Mouse (Mus musculus): Measurements from ENCODE around the gene Dock8. TPM values are rescaled to one million over a fixed set of nuclear protein-coding genes. Genes with fewer than 3 reads are reported as not detected.

Dock8 gene
- polyA plus RNA-seq, 1 experiment: 17.8 TPM

GRCm38 (mm10) chr19:25072521-25072920, 73.2 kb downstream of the Dock8 start:
- DNase-seq: no peak
- TF ChIP-seq CTCF (conservative IDR thresholded peaks at IDR 0.05; ENCODE audit: insufficient read depth, insufficient read length, low read depth, low read length) (no peak), POLR2A (IDR thresholded peaks at IDR 0.05; ENCODE audit: low read depth, low read length) (no peak)
- no peaks in the 10 kb centered on the region for H3K4me1 ChIP-seq (ENCODE audit: control insufficient read depth, insufficient read depth, low read length)
- H3K27me3 ChIP-seq (replicated peaks; ENCODE audit: control insufficient read depth, insufficient read depth, low read length): no peaks in the 10 kb centered on the region
- 86% methylated on average over 9 of the region's 9 CpGs for WGBS
- H3K4me3 ChIP-seq (ENCODE audit: insufficient read depth, low read depth, low read length): no peak overlapping the region
- H3K27ac ChIP-seq (ENCODE audit: insufficient read depth, low read depth, low read length): no peak overlapping the region
- no peaks in the 10 kb centered on the region; the same call in 1 of the 2 replicates for H3K36me3 ChIP-seq (ENCODE audit: control insufficient read depth, insufficient read depth, low read length)

GRCm38 (mm10) chr19:25074741-25075140, 75.4 kb downstream of the Dock8 start:
- Histone ChIP-seq H3K36me3 (ENCODE audit: control insufficient read depth, insufficient read depth, low read length) (no peaks in the 10 kb centered on the region), H3K4me1 (ENCODE audit: control insufficient read depth, insufficient read depth, low read length) (no peaks in the 10 kb centered on the region), H3K27ac (ENCODE audit: insufficient read depth, low read depth, low read length) (no peak overlapping the region), H3K27me3 (replicated peaks; ENCODE audit: control insufficient read depth, insufficient read depth, low read length) (no peaks in the 10 kb centered on the region), H3K4me3 (ENCODE audit: insufficient read depth, low read depth, low read length) (no peak overlapping the region)
- TF ChIP-seq CTCF (conservative IDR thresholded peaks at IDR 0.05; ENCODE audit: insufficient read depth, insufficient read length, low read depth, low read length) (no peak), POLR2A (IDR thresholded peaks at IDR 0.05; ENCODE audit: low read depth, low read length) (no peak)
- no peak for DNase-seq
- WGBS: 66% methylated on average over 6 of the region's 6 CpGs

- no peak for DNase-seq
- Histone ChIP-seq H3K4me3 (ENCODE audit: insufficient read depth, low read depth, low read length) (no peak overlapping the region), H3K4me1 (ENCODE audit: control insufficient read depth, insufficient read depth, low read length) (no peaks in the 10 kb centered on the region), H3K36me3 (ENCODE audit: control insufficient read depth, insufficient read depth, low read length) (no peaks in the 10 kb centered on the region), H3K27me3 (replicated peaks; ENCODE audit: control insufficient read depth, insufficient read depth, low read length) (no peaks in the 10 kb centered on the region), H3K27ac (ENCODE audit: insufficient read depth, low read depth, low read length) (no peak overlapping the region)
- TF ChIP-seq CTCF (conservative IDR thresholded peaks at IDR 0.05; ENCODE audit: insufficient read depth, insufficient read length, low read depth, low read length) (no peak), POLR2A (IDR thresholded peaks at IDR 0.05; ENCODE audit: low read depth, low read length) (no peak)
- WGBS: 75% methylated on average over 7 of the region's 7 CpGs
Measured at GRCm38 (mm10) chr19:25077636-25078035, 78.3 kb downstream of the Dock8 start.

GRCm38 (mm10) chr19:25078130-25078529, 78.8 kb downstream of the Dock8 start:
- H3K27ac ChIP-seq (ENCODE audit: insufficient read depth, low read depth, low read length): no peak overlapping the region
- no peak overlapping the region for H3K4me3 ChIP-seq (ENCODE audit: insufficient read depth, low read depth, low read length)
- 65% methylated on average over 8 of the region's 8 CpGs for WGBS
- DNase-seq: no peak
- TF ChIP-seq CTCF (conservative IDR thresholded peaks at IDR 0.05; ENCODE audit: insufficient read depth, insufficient read length, low read depth, low read length) (no peak), POLR2A (IDR thresholded peaks at IDR 0.05; ENCODE audit: low read depth, low read length) (no peak)
- no peaks in the 10 kb centered on the region for H3K4me1 ChIP-seq (ENCODE audit: control insufficient read depth, insufficient read depth, low read length)
- H3K27me3 ChIP-seq (replicated peaks; ENCODE audit: control insufficient read depth, insufficient read depth, low read length): no peaks in the 10 kb centered on the region
- H3K36me3 ChIP-seq (ENCODE audit: control insufficient read depth, insufficient read depth, low read length): no peaks in the 10 kb centered on the region

GRCm38 (mm10) chr19:25080166-25080565, 80.8 kb downstream of the Dock8 start:
- TF ChIP-seq CTCF (conservative IDR thresholded peaks at IDR 0.05; ENCODE audit: insufficient read depth, insufficient read length, low read depth, low read length) (no peak), POLR2A (IDR thresholded peaks at IDR 0.05; ENCODE audit: low read depth, low read length) (no peak)
- 86% methylated on average over 5 of the region's 5 CpGs for WGBS
- DNase-seq: no peak
- Histone ChIP-seq H3K27ac (ENCODE audit: insufficient read depth, low read depth, low read length) (no peak overlapping the region), H3K36me3 (ENCODE audit: control insufficient read depth, insufficient read depth, low read length) (no peaks in the 10 kb centered on the region), H3K4me3 (ENCODE audit: insufficient read depth, low read depth, low read length) (no peak overlapping the region), H3K4me1 (ENCODE audit: control insufficient read depth, insufficient read depth, low read length) (no peaks in the 10 kb centered on the region), H3K27me3 (replicated peaks; ENCODE audit: control insufficient read depth, insufficient read depth, low read length) (no peaks in the 10 kb centered on the region)

GRCm38 (mm10) chr19:25082839-25083238, 83.5 kb downstream of the Dock8 start:
- Histone ChIP-seq H3K4me1 (ENCODE audit: control insufficient read depth, insufficient read depth, low read length) (no peaks in the 10 kb centered on the region), H3K27ac (ENCODE audit: insufficient read depth, low read depth, low read length) (no peak overlapping the region), H3K4me3 (ENCODE audit: insufficient read depth, low read depth, low read length) (no peak overlapping the region), H3K36me3 (ENCODE audit: control insufficient read depth, insufficient read depth, low read length) (0 out of 2 replicates have a peak, but pooled peaks cover 1% of the 10 kb centered on the region), H3K27me3 (replicated peaks; ENCODE audit: control insufficient read depth, insufficient read depth, low read length) (no peaks in the 10 kb centered on the region)
- TF ChIP-seq CTCF (conservative IDR thresholded peaks at IDR 0.05; ENCODE audit: insufficient read depth, insufficient read length, low read depth, low read length) (no peak), POLR2A (IDR thresholded peaks at IDR 0.05; ENCODE audit: low read depth, low read length) (no peak)
- no peak for DNase-seq
- WGBS: 71% methylated on average over 2 of the region's 2 CpGs

- no peak for TF ChIP-seq CTCF (conservative IDR thresholded peaks at IDR 0.05; ENCODE audit: insufficient read depth, insufficient read length, low read depth, low read length)
- no peak for TF ChIP-seq POLR2A (IDR thresholded peaks at IDR 0.05; ENCODE audit: low read depth, low read length)
- Histone ChIP-seq H3K27me3 (replicated peaks; ENCODE audit: control insufficient read depth, insufficient read depth, low read length) (no peaks in the 10 kb centered on the region), H3K4me3 (ENCODE audit: insufficient read depth, low read depth, low read length) (no peak overlapping the region), H3K4me1 (ENCODE audit: control insufficient read depth, insufficient read depth, low read length) (peaks cover 12% of the 10 kb centered on the region; the same call in 1 of the 2 replicates), H3K36me3 (ENCODE audit: control insufficient read depth, insufficient read depth, low read length) (0 out of 2 replicates have a peak, but pooled peaks cover 1% of the 10 kb centered on the region), H3K27ac (ENCODE audit: insufficient read depth, low read depth, low read length) (no peak overlapping the region)
- DNase-seq: no peak
- 71% methylated on average over 7 of the region's 7 CpGs for WGBS
Measured at GRCm38 (mm10) chr19:25087181-25087580, 87.8 kb downstream of the Dock8 start.
